14 mouse cellular contexts compared by ENCODE assay signal in genomic region chr1:157758337-157758736, GRCm38 (mm10).
A peak's percentile ranks its signal among the peaks of the same experiment; 100 is the strongest.
DNase-seq lines count a peak whose midpoint lies in the region; ATAC-seq and TF ChIP-seq lines count a peak whose summit lies in the region.
"Had no signal": no experiment of that assay in that cellular context is flagged by ENCODE, and none has a peak within 500 bp of the region (broad histone marks: within the 10 kb centered on the region; RNA-seq: fewer than 3 reads in every experiment).

No protein-coding gene starts in this region.

- TF ChIP-seq CTCF in hindbrain, postnatal 0 days (IDR thresholded peaks at IDR 0.05; ENCODE audit: low read depth) = peak; percentile 45
- TF ChIP-seq CTCF in CH12.LX (conservative IDR thresholded peaks at IDR 0.05 in 1 of 2, IDR thresholded peaks at IDR 0.05 in 1 of 2; ENCODE audit: low read depth in 2 of 2, low read length in 2 of 2) (peak; percentile 36 to 44; a peak in 3 of 4 replicates), Patski (IDR thresholded peaks at IDR 0.05) (peak; percentile 42)

- no peak overlapping the region for H3K4me2 ChIP-seq in hindbrain, postnatal 0 days (ENCODE audit: low read depth, low read length)
- no peak overlapping the region for H3K4me2 ChIP-seq in hindbrain, embryonic 13.5 days
- H3K4me2 ChIP-seq in CH12.LX (ENCODE audit: insufficient read depth, low read depth, poor library complexity, severe bottlenecking) = no peak overlapping the region
- H3K4me2 ChIP-seq: embryonic facial prominence, embryonic 12.5 days; neural tube, embryonic 13.5 days had no signal

- TF ChIP-seq POLR2A in CH12.LX (IDR thresholded peaks at IDR 0.05; ENCODE audit: low read depth, low read length) = no peak

- no peak overlapping the region for H3K4me3 ChIP-seq in hindbrain, postnatal 0 days (ENCODE audit: low read length)
- H3K4me3 ChIP-seq in hindbrain, embryonic 13.5 days = no peak overlapping the region
- H3K4me3 ChIP-seq in CH12.LX (replicated peaks in 1 of 3; ENCODE audit: low read depth in 2 of 3, low read length in 2 of 3, poor library complexity in 1 of 3) = no peak overlapping the region
- no peak overlapping the region for H3K4me3 ChIP-seq in heart, embryonic 10.5 days
- H3K4me3 ChIP-seq: embryonic facial prominence, embryonic 12.5 days; neural tube, embryonic 13.5 days had no signal

- H3K9ac ChIP-seq in hindbrain, postnatal 0 days (replicated peaks; ENCODE audit: low read length) = no peak overlapping the region
- H3K9ac ChIP-seq in hindbrain, embryonic 13.5 days = no peak overlapping the region
- no peak overlapping the region for H3K9ac ChIP-seq in CH12.LX (ENCODE audit: insufficient read depth, low read depth)
- H3K9ac ChIP-seq: embryonic facial prominence, embryonic 12.5 days; neural tube, embryonic 13.5 days had no signal

- CTCF ChIA-PET in Patski (lab: Charles Lee) = no interaction called here

- dilution Hi-C loops in CH12.LX (cut with MboI; ENCODE audit: extremely low pct_ligation_motif_present, extremely low pct_unique_long_range_greater_than_20kb, low sequenced_read_pairs) = no loop called here

- ATAC-seq in hindbrain, postnatal 0 days = no peak
- ATAC-seq in hindbrain, embryonic 13.5 days (ENCODE audit: low FRiP score) = no peak
- no peak for ATAC-seq in Patski
- ATAC-seq: inflammation-experienced regulatory T-cells, adult 6 months had no signal

- H3K79me2 ChIP-seq in CH12.LX (replicated peaks; ENCODE audit: control insufficient read depth, extremely low read depth, insufficient read depth, poor library complexity, severe bottlenecking) = no peaks in the 10 kb centered on the region

- no peaks in the 10 kb centered on the region for H3K9me3 ChIP-seq in hindbrain, postnatal 0 days (ENCODE audit: low read length)
- H3K9me3 ChIP-seq in hindbrain, embryonic 13.5 days = no peaks in the 10 kb centered on the region
- H3K9me3 ChIP-seq in CH12.LX (replicated peaks; ENCODE audit: low read length) = no peaks in the 10 kb centered on the region
- H3K9me3 ChIP-seq in heart, embryonic 10.5 days = no peaks in the 10 kb centered on the region
- H3K9me3 ChIP-seq: embryonic facial prominence, embryonic 12.5 days; neural tube, embryonic 13.5 days had no signal

- WGBS in hindbrain, postnatal 0 days = 91% methylated on average over 1 of the region's 1 CpGs
- WGBS in hindbrain, embryonic 13.5 days = 94% methylated on average over 1 of the region's 1 CpGs
- 94% methylated on average over 1 of the region's 1 CpGs for WGBS in heart, embryonic 10.5 days

- in situ Hi-C loops in CH12.LX (cut with MboI; ENCODE audit: low pct_ligation_motif_present, low pct_unique_long_range_greater_than_20kb, low sequenced_read_pairs) = no loop called here
- in situ Hi-C loops in Patski (cut with MboI; ENCODE audit: low pct_unique_long_range_greater_than_20kb) = no loop called here

- H3K27me3 ChIP-seq in hindbrain, postnatal 0 days (ENCODE audit: insufficient read depth, low read length) = no peaks in the 10 kb centered on the region
- no peaks in the 10 kb centered on the region for H3K27me3 ChIP-seq in hindbrain, embryonic 13.5 days
- H3K27me3 ChIP-seq in CH12.LX (replicated peaks) = peaks cover 2% of the 10 kb centered on the region
- peaks cover 13% of the 10 kb centered on the region for H3K27me3 ChIP-seq in Patski
- no peaks in the 10 kb centered on the region for H3K27me3 ChIP-seq in heart, embryonic 10.5 days (ENCODE audit: insufficient read depth, poor library complexity, severe bottlenecking)
- H3K27me3 ChIP-seq: embryonic facial prominence, embryonic 12.5 days; neural tube, embryonic 13.5 days had no signal

- no peak for DNase-seq in hindbrain, postnatal 0 days (ENCODE audit: low spot score)
- peak; percentile 13 for DNase-seq in left cerebral cortex, postnatal 4 days
- DNase-seq in left cerebral cortex, adult 11 months (ENCODE audit: low spot score) = no peak
- peak; percentile 7 for DNase-seq in CH12.LX (ENCODE audit: extremely low read depth)
- DNase-seq in Patski (ENCODE audit: low read depth, low spot score) = no peak
- no peak for DNase-seq in heart, embryonic 10.5 days (ENCODE audit: low spot score)
- DNase-seq: adrenal gland, postnatal 10 days; heart, postnatal 36 days; layer of hippocampus, adult 9-11 months; lung, adult 18-20 months had no signal

- no peaks in the 10 kb centered on the region for H3K36me3 ChIP-seq in hindbrain, postnatal 0 days (ENCODE audit: insufficient read depth, low read length)
- H3K36me3 ChIP-seq in hindbrain, embryonic 13.5 days = no peaks in the 10 kb centered on the region
- H3K36me3 ChIP-seq in CH12.LX (replicated peaks in 1 of 2; ENCODE audit: control insufficient read depth in 1 of 2, insufficient read depth in 1 of 2, low read length in 1 of 2) = no peaks in the 10 kb centered on the region
- no peaks in the 10 kb centered on the region for H3K36me3 ChIP-seq in heart, embryonic 10.5 days
- H3K36me3 ChIP-seq: embryonic facial prominence, embryonic 12.5 days; neural tube, embryonic 13.5 days had no signal

- H3K27ac ChIP-seq in hindbrain, postnatal 0 days = no peak overlapping the region
- no peak overlapping the region for H3K27ac ChIP-seq in hindbrain, embryonic 13.5 days
- H3K27ac ChIP-seq in CH12.LX (ENCODE audit: insufficient read depth, low read depth) = no peak overlapping the region
- H3K27ac ChIP-seq in heart, embryonic 10.5 days = no peak overlapping the region
- H3K27ac ChIP-seq: embryonic facial prominence, embryonic 12.5 days; neural tube, embryonic 13.5 days had no signal

- POLR2A ChIA-PET in Patski (lab: Charles Lee) = no interaction called here

- TF ChIP-seq RAD21 in CH12.LX (IDR thresholded peaks at IDR 0.05; ENCODE audit: low read depth, low read length) = peak; percentile 46

- intact Hi-C loops in left cerebral cortex, postnatal 4 days (cut with DNase I) = no loop called here

- no peaks in the 10 kb centered on the region for H3K4me1 ChIP-seq in hindbrain, postnatal 0 days (ENCODE audit: insufficient read depth, low read length)
- H3K4me1 ChIP-seq in hindbrain, embryonic 13.5 days (replicated peaks) = 0 out of 2 replicates have a peak, but pooled peaks cover 7% of the 10 kb centered on the region
- H3K4me1 ChIP-seq in CH12.LX (ENCODE audit: control insufficient read depth in 1 of 2, insufficient read depth in 2 of 2) = no peaks in the 10 kb centered on the region
- no peaks in the 10 kb centered on the region for H3K4me1 ChIP-seq in heart, embryonic 10.5 days
- H3K4me1 ChIP-seq: embryonic facial prominence, embryonic 12.5 days had no signal

- TF ChIP-seq EP300 in CH12.LX (IDR thresholded peaks at IDR 0.05; ENCODE audit: low read length) = no peak

TF ChIP-seq in CH12.LX, 34 proteins besides CTCF, POLR2A, EP300 and RAD21:
- TF ChIP-seq SMC3 (IDR thresholded peaks at IDR 0.05; ENCODE audit: low read depth, low read length) = peak; percentile 24; the same call in 1 of the 2 replicates
- TF ChIP-seq MXI1 (IDR thresholded peaks at IDR 0.05; ENCODE audit: low read depth, low read length) = no peak

Comparison
In these comparisons a context has a peak if more than half of its experiments do, and no peak if none do; other contexts are left out.
1. DNase-seq: peak in left cerebral cortex, postnatal 4 days (single experiment) and CH12.LX (single experiment); none in hindbrain, postnatal 0 days (single experiment), left cerebral cortex, adult 11 months (single experiment), Patski (single experiment) and heart, embryonic 10.5 days (single experiment).
2. Peak in every context shown above with its lines, with median percentiles within 50 percentile points of each other: CTCF ChIP-seq.